Mouse (Mus musculus) WW6 (cell line): ENCODE measurements at regions not wholly inside any gene's neighbourhood (a gene's known extent, or its start where the extent isn't known, plus 50 kb on each side); places are given as distances from the start of the nearest gene placed in this dataset.
"Not testable (repeated sequence)": the region's sequence is repeated elsewhere in the genome, so short reads cannot be mapped to it uniquely, and the experiment has no call there.

Experiments
- DNase-seq: peaks from one replicate; pipeline ENCODE4 v3.0.0-alpha.2; 2013; ENCODE audit warnings: low read depth, low spot score

DNA sequence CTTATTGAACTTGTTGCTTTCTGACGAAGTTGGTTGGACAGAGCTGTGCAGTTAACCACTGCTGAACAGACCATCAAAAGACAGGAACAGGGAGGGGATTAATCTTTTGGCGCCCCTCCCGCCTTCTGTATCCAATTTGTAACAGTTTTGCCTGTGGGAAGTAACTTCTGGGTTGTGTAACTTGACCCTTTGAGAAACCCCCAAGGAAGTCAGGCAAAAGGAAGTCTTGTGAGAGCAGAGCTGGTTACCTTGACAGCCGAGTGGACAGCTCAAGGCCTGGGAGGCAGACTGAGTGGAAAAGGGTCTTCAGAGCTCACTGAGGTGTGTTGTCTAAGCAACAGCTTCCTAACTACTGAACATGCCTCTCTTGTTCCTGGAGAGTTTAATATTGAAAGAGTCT lies 75.8 kb upstream of the Hao2 start:
- DNase-seq: no peak

DNA sequence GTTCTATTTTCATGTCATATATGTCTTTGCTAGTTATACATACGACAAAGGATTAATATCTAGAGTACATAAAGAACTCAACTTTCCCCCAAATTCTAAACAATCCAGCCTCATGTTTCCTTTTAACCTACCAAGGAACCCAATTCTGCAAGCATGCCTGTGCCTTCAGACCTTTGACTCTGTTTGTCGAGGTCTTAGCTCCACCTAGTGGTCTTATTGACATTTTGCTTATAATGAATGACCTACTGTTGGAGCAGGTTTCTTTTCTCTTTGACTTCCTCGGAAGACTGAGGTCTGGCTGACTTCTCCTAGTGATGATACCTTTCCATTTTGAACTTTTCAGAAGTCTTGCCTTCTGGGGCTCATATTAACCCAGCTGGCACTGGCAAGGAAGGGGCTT lies 82.7 kb upstream of the Hao2 start:
- peak; percentile 7 for DNase-seq

DNA sequence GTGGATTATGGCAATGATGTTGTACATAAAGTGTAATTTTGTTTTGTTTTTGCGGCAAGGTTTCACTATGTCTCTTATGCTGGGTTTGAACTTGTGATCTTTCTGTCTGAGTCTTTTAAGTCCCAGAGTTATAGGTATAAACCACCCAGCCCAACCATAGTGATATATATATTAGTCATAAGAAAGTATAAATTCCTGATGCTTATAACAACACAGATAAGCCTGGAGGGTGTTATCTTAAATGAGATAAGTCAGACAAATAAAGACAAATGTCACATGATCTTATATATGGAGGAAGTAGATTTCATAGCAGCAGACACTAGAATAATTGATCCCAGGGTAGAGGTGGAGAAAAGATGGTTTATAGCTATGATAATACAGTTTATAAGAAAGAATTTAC lies 89.7 kb upstream of the Hao2 start:
- DNase-seq: no peak

DNA sequence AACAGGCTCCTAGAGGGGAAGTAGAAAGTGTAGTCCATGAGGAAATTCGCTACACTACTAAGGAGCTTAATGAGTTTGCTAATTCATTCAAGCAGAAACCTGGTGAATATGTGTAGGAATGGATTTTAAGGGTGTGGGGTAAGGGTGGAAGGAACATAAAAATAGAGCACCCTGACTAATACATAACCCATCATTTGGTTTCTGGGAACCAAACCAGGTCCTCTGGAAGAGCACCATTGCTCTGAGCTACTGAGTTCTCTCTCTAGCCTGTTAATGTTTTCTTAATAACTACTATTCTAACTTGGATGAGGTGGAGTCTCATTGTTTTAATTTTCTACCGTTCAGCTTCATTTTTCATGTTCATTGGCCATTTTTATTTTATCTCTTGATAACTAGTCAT lies 94.2 kb upstream of the Hao2 start:
- not testable (repeated sequence) for DNase-seq

DNA sequence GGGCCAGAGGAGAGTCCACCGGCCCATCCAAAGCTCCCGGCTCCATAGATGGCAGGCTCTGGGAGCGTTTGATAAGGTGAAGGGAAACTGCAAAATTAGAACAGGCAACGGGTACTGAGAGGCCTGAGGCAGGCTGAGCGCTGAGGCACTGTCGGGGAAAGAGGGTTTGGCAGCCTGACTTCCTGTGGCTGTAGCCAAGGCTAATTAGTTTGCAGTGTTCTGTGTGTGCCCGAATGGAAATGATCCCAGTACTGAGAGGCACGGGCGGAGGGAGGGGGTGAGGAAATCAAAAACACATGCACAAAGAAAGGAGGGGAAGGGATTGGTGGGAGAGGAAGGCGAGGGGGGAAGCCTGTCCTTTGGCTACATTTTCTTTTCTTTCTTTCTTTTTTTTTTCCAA lies 97.8 kb upstream of the Hao2 start:
- DNase-seq: no peak

DNA sequence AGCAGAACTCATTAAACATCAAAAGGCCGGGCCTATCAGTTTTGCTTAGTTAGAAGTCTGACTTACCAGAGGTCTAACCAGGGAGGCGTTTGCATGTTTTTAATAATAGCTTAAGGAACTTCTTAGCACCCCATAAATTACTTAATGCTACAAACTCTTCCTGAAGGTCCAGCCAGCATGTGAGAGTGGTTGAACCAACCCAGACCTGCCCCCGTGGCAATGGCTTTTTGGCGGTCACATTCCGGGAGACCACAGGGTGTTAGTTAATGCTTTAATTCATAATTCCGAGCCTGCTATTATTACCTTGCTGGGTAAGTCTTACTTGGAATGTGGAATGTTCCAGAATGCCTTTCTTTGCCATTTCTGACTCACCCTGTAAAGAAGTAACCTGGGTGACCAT lies 98.2 kb upstream of the Hao2 start:
- no peak for DNase-seq

DNA sequence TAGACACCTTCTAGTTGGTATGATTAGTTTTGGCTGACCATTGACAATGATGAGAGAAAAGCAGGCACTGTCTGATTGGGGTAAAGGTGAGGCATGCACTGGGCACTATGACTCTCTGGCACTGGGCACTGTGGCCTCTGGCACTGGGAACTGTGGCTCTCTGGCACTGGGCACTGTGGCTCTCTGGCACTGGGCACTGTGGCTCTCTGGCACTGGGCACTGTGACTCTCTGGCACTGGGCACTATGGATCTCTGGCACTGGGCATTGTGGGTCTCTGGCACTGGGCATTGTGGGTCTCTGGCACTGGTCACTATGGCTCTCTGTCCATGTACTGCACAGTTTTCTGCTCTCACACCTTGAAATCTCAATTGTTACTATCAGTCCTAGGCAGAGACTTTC lies 101.0 kb upstream of the Hao2 start:
- DNase-seq: no peak

DNA sequence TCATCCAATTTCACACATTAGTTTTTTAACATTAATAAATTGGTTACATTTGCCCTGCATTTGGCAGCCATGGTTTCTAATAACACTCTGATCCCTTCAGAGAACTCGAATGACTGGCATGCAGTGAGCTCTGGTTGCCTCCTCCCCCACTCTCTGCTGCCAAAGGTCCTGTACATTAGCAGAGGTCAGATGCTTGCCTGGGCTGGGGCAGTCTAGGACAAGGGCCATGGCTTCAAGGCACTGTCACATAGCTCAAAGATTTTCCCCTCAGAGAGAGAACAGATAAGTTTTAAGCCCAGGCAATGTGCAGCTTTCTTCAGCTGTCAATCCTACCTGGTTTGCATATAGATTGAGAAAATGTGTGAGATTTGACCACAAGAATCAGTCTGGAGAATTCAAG lies 110.2 kb upstream of the Wars2 start:
- DNase-seq: no peak

DNA sequence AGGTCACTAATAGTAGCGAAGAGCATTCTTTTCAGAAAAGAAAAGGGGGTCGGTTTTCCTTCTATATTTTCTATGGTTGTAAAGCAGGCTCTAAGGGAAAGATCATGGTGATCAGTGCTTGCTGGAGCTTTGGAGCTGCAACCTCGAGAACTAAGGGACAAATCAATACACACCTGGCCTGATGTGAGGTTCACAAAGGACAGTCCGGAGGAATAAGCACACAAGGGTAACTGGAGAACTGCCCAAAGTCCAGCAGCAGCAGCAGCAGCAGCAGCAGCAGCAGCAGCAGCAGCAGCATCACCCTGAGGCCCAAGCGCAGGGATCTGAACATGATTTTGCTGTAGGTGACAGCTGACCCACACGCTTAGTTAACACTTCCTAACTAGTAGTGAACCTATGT lies 94.7 kb upstream of the Wars2 start:
- DNase-seq: no peak

DNA sequence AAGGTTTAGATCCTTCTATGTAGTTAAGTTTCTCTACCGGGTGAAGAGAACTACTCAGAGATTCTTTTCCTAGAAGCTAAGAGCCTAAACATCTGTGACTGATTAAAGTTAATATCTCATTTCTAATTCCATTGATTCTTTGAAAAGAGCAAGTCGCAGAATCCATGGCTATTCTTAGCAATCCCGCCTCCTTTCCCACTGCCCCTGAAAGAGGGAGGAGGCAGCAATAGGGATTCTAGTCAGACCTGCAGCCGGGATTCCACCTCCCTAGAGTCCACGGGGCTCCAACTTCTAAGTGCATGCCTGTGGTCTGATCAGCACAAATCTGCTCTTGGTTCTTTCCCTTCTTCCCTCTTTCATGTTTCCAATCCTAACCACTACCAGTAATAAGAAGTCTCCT lies 93.7 kb upstream of the Wars2 start:
- DNase-seq: no peak

DNA sequence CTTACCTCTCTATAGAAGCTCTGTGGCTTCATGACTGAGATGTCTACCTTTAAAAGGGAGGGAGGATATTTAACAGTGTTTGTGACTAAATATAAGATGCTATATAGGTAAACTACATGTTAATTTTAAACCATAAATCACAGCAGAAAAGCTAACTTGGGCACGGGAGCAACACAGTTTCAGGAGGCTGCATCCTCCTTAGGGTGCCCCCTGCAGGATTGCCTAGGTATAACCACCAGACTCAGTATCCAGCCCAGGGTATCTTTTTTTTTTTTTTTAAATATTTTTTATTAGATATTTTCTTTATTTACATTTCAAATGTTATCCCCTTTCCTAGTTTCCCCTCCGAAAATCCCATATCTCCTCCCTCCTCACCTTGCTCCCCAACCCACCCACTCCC lies 91.6 kb upstream of the Wars2 start:
- no peak for DNase-seq

DNA sequence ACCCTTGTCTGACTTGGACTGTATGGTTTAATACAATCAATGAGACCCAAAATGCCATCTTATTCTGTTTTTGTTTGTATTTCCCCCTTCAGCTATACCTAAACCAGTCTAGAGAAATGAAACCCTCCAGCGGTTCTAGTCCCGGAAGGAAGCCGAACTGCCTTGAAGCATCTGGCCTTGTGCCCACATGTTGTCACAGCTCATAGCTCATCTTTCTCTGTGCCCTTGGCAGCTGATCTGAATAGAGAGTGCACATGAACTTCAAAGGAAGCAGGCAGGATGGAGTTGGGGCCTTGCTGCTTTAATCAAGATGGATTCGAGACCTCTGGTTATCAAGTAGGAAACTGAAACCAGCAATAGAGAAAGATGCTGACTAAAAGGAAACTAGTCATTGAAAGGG lies 88.7 kb upstream of the Wars2 start:
- no peak for DNase-seq

DNA sequence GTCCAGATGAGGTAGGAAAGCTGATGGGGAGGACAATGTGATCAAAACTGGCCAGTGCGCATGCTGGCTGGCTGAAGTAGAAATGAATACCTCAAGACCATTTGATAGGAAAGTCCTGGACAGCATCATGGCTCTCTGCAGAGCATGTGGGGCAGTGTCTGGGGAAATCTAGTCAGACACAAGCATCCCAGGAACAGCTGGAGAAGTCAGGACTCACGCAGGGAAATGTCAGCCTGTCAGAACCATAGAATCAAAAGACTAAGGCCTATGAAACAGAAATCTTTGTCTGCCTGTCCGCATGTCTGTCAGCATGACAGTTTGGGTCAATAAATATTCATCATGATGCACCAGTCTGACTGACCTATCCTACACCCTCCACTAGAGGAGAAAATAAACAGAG lies 73.7 kb upstream of the Wars2 start:
- DNase-seq: no peak
